Mouse (Mus musculus) lung, embryonic 16.5 days (tissue): ENCODE results near the gene Gm14632. TPM values are rescaled to one million over a fixed set of nuclear protein-coding genes. Genes with fewer than 3 reads are reported as not detected.
"Not testable (repeated sequence)": the region's sequence is repeated elsewhere in the genome, so short reads cannot be mapped to it uniquely, and the experiment has no call there.

ENCODE experiments used
- ATAC-seq: fragments of 200-750 bp; cut with Nextera tagmentation; 2 replicates; pipeline ENCODE4 v1.8.0; 2017; ENCODE audit warnings: low read depth, mild to moderate bottlenecking, moderate library complexity
- H3K27ac ChIP-seq: fragments of 300-500 bp; sonication (generic); 2 replicates; pipeline ENCODE4 v1.5.1; 2014; ENCODE audit warnings: mild to moderate bottlenecking, control low read depth, low read length
- H3K27me3 ChIP-seq: fragments of 300-500 bp; sonication (generic); 2 replicates; pipeline ENCODE4 v1.6.1; 2014; ENCODE audit warnings: low read depth, low read length, mixed read lengths; ENCODE audit not compliant: control insufficient read depth, insufficient read depth
- H3K36me3 ChIP-seq: fragments of 300-500 bp; sonication (generic); 2 replicates; pipeline ENCODE4 v1.6.1; 2014; ENCODE audit warnings: low read length; ENCODE audit not compliant: control insufficient read depth, insufficient read depth
- H3K4me1 ChIP-seq: fragments of 300-500 bp; sonication (generic); replicated peaks from 2 replicates; pipeline ENCODE4 v1.6.1; 2014; ENCODE audit warnings: low read length, mixed read lengths; ENCODE audit not compliant: control insufficient read depth, insufficient read depth
- H3K4me2 ChIP-seq: fragments of 300-500 bp; sonication (generic); 2 replicates; pipeline ENCODE4 v1.6.1; 2014; ENCODE audit warnings: low read depth, low read length, control low read depth
- H3K4me3 ChIP-seq: fragments of 300-500 bp; sonication (generic); 2 replicates; pipeline ENCODE4 v1.5.1; 2014; ENCODE audit warnings: mild to moderate bottlenecking, low read length, control low read depth
- H3K9ac ChIP-seq: fragments of 300-500 bp; sonication (generic); 2 replicates; pipeline ENCODE4 v1.6.1; 2014; ENCODE audit warnings: low read length, control low read depth
- H3K9me3 ChIP-seq: fragments of 300-500 bp; sonication (generic); 2 replicates; pipeline ENCODE4 v1.6.1; 2016; ENCODE audit warnings: low read length; ENCODE audit not compliant: control insufficient read depth
- WGBS: fragments of 180-500 bp; shearing (Covaris S2); extraction: QIAGEN DNeasy Blood & Tissue Kit; methylation state at CpG from one replicate; pipeline ENCODE4 v1.1.7; 2014; 5-methylcytosine and 5-hydroxymethylcytosine counted together
- polyA plus RNA-seq: library from polyadenylated mRNA; unstranded; fragments of >200 nt; fragmentation: Nextera tagmentation; extraction: Ambion mirVana; gene quantifications from 2 replicates; pipeline ENCODE4 v1.2.1, GENCODE M21; 2015

The Gm14632 gene
- not detected in 2 replicates for polyA plus RNA-seq

- not testable (repeated sequence) for H3K27me3 ChIP-seq, H3K4me2 ChIP-seq, H3K4me3 ChIP-seq, H3K27ac ChIP-seq, H3K9ac ChIP-seq, H3K9me3 ChIP-seq, H3K36me3 ChIP-seq, ATAC-seq, H3K4me1 ChIP-seq
- WGBS: 84% methylated on average over 3 of the region's 7 CpGs
Observed at GRCm38 (mm10) chrX:30329472-30329871, at the start of gene Gm14632. Gene Gm14632 (plus strand): TSS chrX:30329772.
